Mouse (Mus musculus) ovary, adult 18-20 months (tissue): ENCODE results near the gene Adamts5.

Source experiments
- DNase-seq: peaks from one replicate; pipeline ENCODE4 v3.0.0; 2022; ENCODE audit warnings: low spot score, mixed read lengths

Adamts5 gene

DNA sequence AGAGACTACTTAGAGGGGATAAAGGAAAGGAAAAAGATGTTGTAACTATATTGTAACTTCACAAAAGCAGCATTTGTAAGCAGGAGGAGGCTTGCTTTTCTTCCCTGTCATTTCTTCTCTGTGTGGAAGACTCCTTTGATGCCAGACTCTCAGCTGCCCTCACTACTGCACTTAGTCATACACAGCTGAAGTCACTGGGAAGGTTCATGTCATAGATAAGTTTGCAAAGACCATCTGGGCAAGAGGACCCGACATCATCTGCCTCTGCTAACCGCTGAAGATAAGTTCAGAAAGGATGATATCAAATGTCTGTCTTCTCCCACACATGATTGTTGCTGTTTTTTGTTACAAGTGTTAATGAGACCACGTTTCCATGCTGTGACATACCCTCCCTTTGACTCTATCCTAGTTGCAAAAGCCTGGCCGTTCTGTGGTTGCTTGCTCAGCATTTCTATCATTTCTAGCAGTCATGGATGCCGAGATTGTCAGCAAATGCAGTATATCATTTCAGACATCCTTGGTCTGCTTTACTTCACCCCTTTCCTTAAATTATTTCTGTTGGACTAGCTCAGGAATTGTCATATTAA lies 79.2 kb downstream of the Adamts5 start:
- no peak for DNase-seq

DNA sequence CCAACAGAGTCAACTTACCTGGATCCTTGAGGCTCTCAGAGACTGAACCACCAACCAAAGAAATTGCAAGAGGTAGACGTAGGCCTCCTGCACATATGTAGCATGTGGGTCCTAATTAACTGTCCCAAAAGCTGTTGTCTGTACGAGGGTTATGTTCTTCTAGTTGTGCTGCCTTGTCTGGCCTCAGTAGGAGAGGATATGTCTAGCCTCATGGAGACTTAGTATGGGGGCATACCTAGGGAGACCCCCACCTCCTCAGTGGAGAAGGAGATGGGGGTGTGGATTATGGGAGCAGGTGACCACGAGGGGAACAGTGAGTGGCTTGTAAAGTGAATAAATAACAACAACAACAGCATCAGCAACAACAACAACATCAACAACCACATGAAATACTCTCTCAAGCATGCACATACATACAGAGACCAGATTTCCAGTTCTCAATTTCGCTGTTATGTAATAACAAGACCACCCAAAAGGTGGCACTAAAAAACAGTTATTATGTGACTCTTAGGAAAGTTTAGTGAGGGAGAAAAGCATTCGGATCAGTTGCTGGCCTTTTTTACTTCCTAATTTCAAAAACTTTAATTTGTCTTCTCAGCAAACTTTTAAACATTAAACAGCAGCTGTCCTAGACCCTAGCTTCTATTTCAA lies 81.7 kb downstream of the Adamts5 start:
- no peak for DNase-seq

DNA sequence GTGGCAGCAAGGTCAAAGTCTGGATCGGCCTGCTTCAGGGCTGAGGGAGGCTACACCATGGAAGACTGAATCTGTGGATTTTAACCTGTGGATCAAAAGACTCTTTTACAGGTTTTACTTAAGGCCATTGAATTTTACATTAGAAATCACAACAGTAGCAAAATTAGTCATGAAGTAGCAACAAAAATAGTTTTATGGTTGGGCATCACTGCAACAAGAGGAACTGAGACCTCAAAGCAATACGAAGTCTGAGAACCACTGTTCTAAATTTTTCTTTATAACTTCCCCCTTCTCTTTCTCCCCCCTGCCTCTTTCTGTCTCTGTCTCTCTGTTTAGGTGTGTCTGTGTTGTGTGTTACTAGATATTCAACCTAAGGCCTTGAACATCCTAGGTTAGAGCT lies 87.5 kb downstream of the Adamts5 start:
- no peak for DNase-seq

- no peak for DNase-seq
Observed at GRCm38 (mm10) chr16:85807626-85808025, 94.0 kb downstream of the Adamts5 start.

DNA sequence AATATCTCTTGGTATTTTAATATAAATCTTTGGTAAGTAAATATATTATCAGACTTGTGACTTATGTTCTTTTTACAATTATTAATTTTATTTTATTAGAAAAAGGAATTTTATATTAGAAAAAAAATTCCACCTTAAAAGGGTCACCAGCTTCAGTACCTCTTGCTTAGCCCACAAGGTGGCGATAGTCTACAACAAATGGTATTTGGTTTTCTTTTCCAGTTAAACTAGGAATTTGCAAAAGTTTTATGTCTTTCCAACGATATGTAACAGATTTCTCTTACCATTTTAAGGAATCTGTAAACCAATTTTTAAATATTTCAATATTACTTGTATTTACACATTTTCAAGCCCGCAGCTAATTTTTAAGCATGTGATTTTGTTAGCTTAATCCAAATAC lies 94.6 kb downstream of the Adamts5 start:
- DNase-seq: no peak
